ENCODE assay signal across 17 mouse cellular contexts in the genomic region with DNA sequence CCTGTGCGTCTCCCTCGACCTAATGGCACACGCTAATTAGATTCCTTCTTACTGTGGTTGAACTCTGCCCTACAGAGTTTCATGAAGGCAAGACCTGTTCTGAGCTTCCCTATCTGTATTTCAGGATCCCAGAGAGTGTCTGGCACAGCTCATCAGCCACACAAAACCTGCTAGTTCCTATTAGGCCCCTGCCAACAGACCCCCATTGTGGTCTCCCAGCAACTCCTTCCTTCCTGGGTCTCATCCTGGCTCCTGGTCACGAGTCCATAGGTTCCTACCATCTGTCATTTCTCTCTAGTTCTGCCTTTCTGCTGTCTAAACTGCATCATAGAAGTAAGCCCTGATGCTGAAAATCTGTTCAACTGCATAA.
DNase-seq lines count a peak whose midpoint lies in the region; ATAC-seq and TF ChIP-seq lines count a peak whose summit lies in the region.
"Had no signal": no experiment of that assay in that cellular context is flagged by ENCODE, and none has a peak within 500 bp of the region (broad histone marks: within the 10 kb centered on the region; RNA-seq: fewer than 3 reads in every experiment).

No protein-coding gene starts in this region.

- in situ Hi-C loops in ES-E14 (cut with MboI; ENCODE audit: low sequenced_read_pairs in 2 of 2, unreplicated experiment in 2 of 2) = loop anchor here in 1 of 2 experiments (5.0 kb wide), 1 partner anchor 692 kb away; no protein-coding TSS in a partner anchor

- H3K9me3 ChIP-seq in hindbrain, embryonic 16.5 days (ENCODE audit: control insufficient read depth, low read length) = no peaks in the 10 kb centered on the region
- no peaks in the 10 kb centered on the region for H3K9me3 ChIP-seq in hindbrain, embryonic 10.5 days
- no peaks in the 10 kb centered on the region for H3K9me3 ChIP-seq in ES-E14 (ENCODE audit: control insufficient read depth, insufficient read depth, low read depth, low read length)
- no peaks in the 10 kb centered on the region for H3K9me3 ChIP-seq in midbrain, embryonic 12.5 days
- H3K9me3 ChIP-seq: embryonic facial prominence, embryonic 15.5 days; liver, embryonic 12.5 days; lung, embryonic 15.5 days had no signal

- ATAC-seq in hindbrain, embryonic 16.5 days = peak; percentile 48; the same call in 1 of the 2 replicates
- 0 out of 2 replicates have a peak, but pooled peaks have one; percentile 11 for ATAC-seq in midbrain, embryonic 12.5 days (ENCODE audit: low FRiP score, low read depth)
- ATAC-seq in frontal cortex, adult (ENCODE audit: low TSS enrichment) = no peak
- ATAC-seq: CD4-positive, CD25-positive, alpha-beta regulatory T cell, adult 4 months; liver, embryonic 12.5 days had no signal

- H3K4me1 ChIP-seq in hindbrain, embryonic 16.5 days (ENCODE audit: control insufficient read depth, insufficient read depth, low read depth, low read length) = peaks cover 5% of the 10 kb centered on the region; the same call in 1 of the 2 replicates
- peaks cover 21% of the 10 kb centered on the region for H3K4me1 ChIP-seq in hindbrain, embryonic 10.5 days (replicated peaks)
- H3K4me1 ChIP-seq in ES-E14 (ENCODE audit: control insufficient read depth in 2 of 2, insufficient read depth in 2 of 2, low read length in 2 of 2, poor library complexity in 1 of 2) = peaks cover 5 to 17% of the 10 kb centered on the region in 2 experiments; a peak in 3 of 4 replicates
- H3K4me1 ChIP-seq in midbrain, embryonic 12.5 days = peaks cover 5% of the 10 kb centered on the region; the same call in 1 of the 2 replicates
- H3K4me1 ChIP-seq: embryonic facial prominence, embryonic 15.5 days; liver, embryonic 12.5 days; lung, embryonic 15.5 days had no signal

- H3K4me3 ChIP-seq in hindbrain, embryonic 16.5 days (ENCODE audit: low read length) = no peak overlapping the region
- no peak overlapping the region for H3K4me3 ChIP-seq in hindbrain, embryonic 10.5 days
- peak overlapping the region; percentile 66 to 86 for H3K4me3 ChIP-seq in ES-E14 (ENCODE audit: insufficient read depth in 1 of 2, low read depth in 1 of 2, low read length in 2 of 2, poor library complexity in 1 of 2, severe bottlenecking in 1 of 2)
- no peak overlapping the region for H3K4me3 ChIP-seq in midbrain, embryonic 12.5 days
- H3K4me3 ChIP-seq: embryonic facial prominence, embryonic 15.5 days; liver, embryonic 12.5 days; lung, embryonic 15.5 days had no signal

- H3K36me3 ChIP-seq in hindbrain, embryonic 16.5 days (ENCODE audit: control insufficient read depth, insufficient read depth, low read length) = no peaks in the 10 kb centered on the region
- H3K36me3 ChIP-seq in hindbrain, embryonic 10.5 days = no peaks in the 10 kb centered on the region
- peaks cover 2% of the 10 kb centered on the region; the same call in 1 of the 2 replicates for H3K36me3 ChIP-seq in ES-E14 (ENCODE audit: control insufficient read depth, insufficient read depth, low read length, poor library complexity, severe bottlenecking)
- no peaks in the 10 kb centered on the region for H3K36me3 ChIP-seq in midbrain, embryonic 12.5 days
- H3K36me3 ChIP-seq: embryonic facial prominence, embryonic 15.5 days; liver, embryonic 12.5 days; lung, embryonic 15.5 days had no signal

- peak; percentile 30 to 61 for DNase-seq in cerebellum, postnatal 10 days
- DNase-seq in cerebellum, adult 18-20 months = no peak
- DNase-seq in hindbrain, embryonic 10.5 days (ENCODE audit: low spot score) = no peak
- no peak for DNase-seq in ES-E14 (ENCODE audit: low read depth, low spot score)
- DNase-seq in retina, postnatal 1 day = no peak
- DNase-seq: adrenal gland, postnatal 25 days; right cerebral cortex, adult 18-20 months; spleen, adult 18-20 months; thymus, adult 18-20 months had no signal

- WGBS in hindbrain, embryonic 16.5 days = 55% methylated on average over 4 of the region's 4 CpGs
- WGBS in hindbrain, embryonic 10.5 days = 63% methylated on average over 4 of the region's 4 CpGs
- 54% methylated on average over 4 of the region's 4 CpGs for WGBS in midbrain, embryonic 12.5 days

- H3K4me2 ChIP-seq in hindbrain, embryonic 16.5 days (ENCODE audit: low read length) = no peak overlapping the region
- H3K4me2 ChIP-seq in midbrain, embryonic 12.5 days (replicated peaks) = no peak overlapping the region
- H3K4me2 ChIP-seq: embryonic facial prominence, embryonic 15.5 days; liver, embryonic 12.5 days; lung, embryonic 15.5 days had no signal

- H3K9ac ChIP-seq in hindbrain, embryonic 16.5 days (ENCODE audit: low read depth, low read length) = no peak overlapping the region
- H3K9ac ChIP-seq in ES-E14 (ENCODE audit: insufficient read depth, low read depth, low read length, poor library complexity, severe bottlenecking) = peak overlapping the region; percentile 97
- H3K9ac ChIP-seq in midbrain, embryonic 12.5 days (replicated peaks) = no peak overlapping the region
- H3K9ac ChIP-seq: embryonic facial prominence, embryonic 15.5 days; liver, embryonic 12.5 days; lung, embryonic 15.5 days had no signal

- H3K27me3 ChIP-seq in hindbrain, embryonic 16.5 days (replicated peaks; ENCODE audit: control insufficient read depth, insufficient read depth, low read length) = no peaks in the 10 kb centered on the region
- H3K27me3 ChIP-seq in hindbrain, embryonic 10.5 days (ENCODE audit: insufficient read depth, poor library complexity, severe bottlenecking) = no peaks in the 10 kb centered on the region
- H3K27me3 ChIP-seq in midbrain, embryonic 12.5 days = no peaks in the 10 kb centered on the region
- H3K27me3 ChIP-seq: embryonic facial prominence, embryonic 15.5 days; liver, embryonic 12.5 days; lung, embryonic 15.5 days had no signal

- no peak overlapping the region for H3K27ac ChIP-seq in hindbrain, embryonic 16.5 days (ENCODE audit: low read depth, low read length)
- no peak overlapping the region for H3K27ac ChIP-seq in hindbrain, embryonic 10.5 days
- H3K27ac ChIP-seq in ES-E14 (ENCODE audit: insufficient read depth, low read depth, low read length, poor library complexity, severe bottlenecking) = peak overlapping the region; percentile 88
- H3K27ac ChIP-seq in midbrain, embryonic 12.5 days (replicated peaks) = no peak overlapping the region
- H3K27ac ChIP-seq: embryonic facial prominence, embryonic 15.5 days; liver, embryonic 12.5 days; lung, embryonic 15.5 days; macrophage had no signal

TF ChIP-seq in ES-E14, 5 proteins besides CTCF, POLR2A, EP300 and RAD21:
- TF ChIP-seq ZNF384 (IDR thresholded peaks at IDR 0.05; ENCODE audit: low read depth, low read length) = no peak
- no peak for TF ChIP-seq CHD2 (IDR thresholded peaks at IDR 0.05; ENCODE audit: low read depth, low read length)
- TF ChIP-seq MAFK (IDR thresholded peaks at IDR 0.05; ENCODE audit: insufficient read depth, low read depth, low read length) = no peak
- TF ChIP-seq HCFC1 (IDR thresholded peaks at IDR 0.05; ENCODE audit: borderline replicate concordance, insufficient read depth, low read length) = no peak
- TF ChIP-seq ZC3H11A (IDR thresholded peaks at IDR 0.05; ENCODE audit: borderline replicate concordance, low read depth, low read length) = no peak
TF ChIP-seq in ES-E14: peak in this region for 0.

Comparison
In these comparisons a context has a peak if more than half of its experiments do, and no peak if none do; other contexts are left out.
1. DNase-seq: peak in cerebellum, postnatal 10 days (2 of 2); none in cerebellum, adult 18-20 months (0 of 2), hindbrain, embryonic 10.5 days (single experiment), ES-E14 (single experiment) and retina, postnatal 1 day (single experiment).
2. H3K4me3 ChIP-seq: peak in ES-E14 (2 of 2); none in hindbrain, embryonic 16.5 days (single experiment), hindbrain, embryonic 10.5 days (single experiment) and midbrain, embryonic 12.5 days (single experiment).